Mouse (Mus musculus) embryonic facial prominence, embryonic 10.5 days (tissue): ENCODE data around the gene Ttc13. TPM values are rescaled to one million over a fixed set of nuclear protein-coding genes. Genes with fewer than 3 reads are reported as not detected.
A peak's percentile ranks its signal among the peaks of the same experiment; 100 is the strongest.

Source experiments
- DNase-seq: peaks from one replicate; pipeline ENCODE4 v3.0.0-alpha.2; 2017; ENCODE audit warnings: low spot score
- H3K27ac ChIP-seq: fragments of 300-500 bp; sonication (generic); replicated peaks from 2 replicates; pipeline ENCODE4 v1.5.1; 2016; ENCODE audit warnings: mild to moderate bottlenecking
- H3K27me3 ChIP-seq: fragments of 300-500 bp; sonication (generic); replicated peaks from 2 replicates; pipeline ENCODE4 v1.6.1; 2016; ENCODE audit warnings: low read depth, mild to moderate bottlenecking; ENCODE audit not compliant: poor library complexity, severe bottlenecking
- H3K36me3 ChIP-seq: fragments of 300-500 bp; sonication (generic); replicated peaks from 2 replicates; pipeline ENCODE4 v1.6.1; 2016; ENCODE audit warnings: mild to moderate bottlenecking, moderate library complexity
- H3K4me1 ChIP-seq: fragments of 300-500 bp; sonication (generic); 2 replicates; pipeline ENCODE4 v1.6.1; 2016
- H3K4me3 ChIP-seq: fragments of 300-500 bp; sonication (generic); 2 replicates; pipeline ENCODE4 v1.5.1; 2016; ENCODE audit warnings: mild to moderate bottlenecking, moderate library complexity
- H3K9me3 ChIP-seq: fragments of 300-500 bp; sonication (generic); 2 replicates; pipeline ENCODE4 v1.6.1; 2016; ENCODE audit warnings: mild to moderate bottlenecking
- WGBS: fragments of 180-500 bp; shearing (Covaris S2); methylation state at CpG from one replicate; pipeline ENCODE4 v1.1.7; 2016; 5-methylcytosine and 5-hydroxymethylcytosine counted together
- polyA plus RNA-seq: library from polyadenylated mRNA; unstranded; fragments of >200 nt; fragmentation: Nextera tagmentation; extraction: Ambion mirVana; gene quantifications from 2 replicates; pipeline ENCODE4 v1.2.1, GENCODE M21; 2016

Gene Ttc13
- polyA plus RNA-seq, 1 experiment from 2014 or later, result 47.0 TPM

GRCm38 (mm10) chr8:124739268-124739667 lies 17.5 kb upstream of the Ttc13 start:
- peak; percentile 29 for DNase-seq
- H3K27ac ChIP-seq, result no peak overlapping the region
- no peak overlapping the region for H3K4me3 ChIP-seq
- peaks cover 15% of the 10 kb centered on the region for H3K4me1 ChIP-seq
- H3K9me3 ChIP-seq, result no peaks in the 10 kb centered on the region
- no peaks in the 10 kb centered on the region for H3K27me3 ChIP-seq
- H3K36me3 ChIP-seq, result peaks cover 70% of the 10 kb centered on the region
- WGBS, result 85% methylated on average over 1 of the region's 1 CpGs

GRCm38 (mm10) chr8:124735371-124735911 lies 13.7 kb upstream of the Ttc13 start:
- peaks cover 93% of the 10 kb centered on the region for H3K36me3 ChIP-seq
- WGBS, result 67% methylated on average over 3 of the region's 3 CpGs
- H3K4me1 ChIP-seq, result no peaks in the 10 kb centered on the region

DNA sequence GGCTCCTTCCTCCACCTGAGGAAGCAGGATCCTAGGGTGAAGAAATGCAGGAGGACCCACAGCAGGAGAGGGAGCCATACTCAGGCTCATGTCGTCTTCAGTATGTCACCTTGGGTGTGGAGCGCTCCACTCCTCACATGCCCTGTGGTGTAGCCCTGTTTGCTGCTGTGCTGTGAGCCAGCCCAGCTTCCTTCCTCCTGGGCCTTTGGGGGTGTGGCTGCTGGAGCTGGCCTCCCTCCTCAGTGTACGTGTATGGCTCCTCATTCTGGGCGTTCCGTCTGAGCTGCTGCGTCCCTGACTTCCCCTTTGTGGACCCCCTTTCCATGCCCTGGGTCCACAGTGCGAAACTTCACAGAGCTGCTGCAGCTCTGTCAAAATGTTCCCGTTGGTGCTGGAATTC lies 11.0 kb upstream of the Ttc13 start:
- no peaks in the 10 kb centered on the region for H3K4me1 ChIP-seq
- H3K4me3 ChIP-seq, result no peak overlapping the region
- peaks cover 98% of the 10 kb centered on the region for H3K36me3 ChIP-seq
- no peaks in the 10 kb centered on the region for H3K27me3 ChIP-seq
- WGBS, result 93% methylated on average over 8 of the region's 8 CpGs
- no peak for DNase-seq
- no peak overlapping the region for H3K27ac ChIP-seq
- H3K9me3 ChIP-seq, result no peaks in the 10 kb centered on the region

More at GRCm38 (mm10) chr8:124735371-124735911, 13.7 kb upstream of the Ttc13 start:
- H3K4me3 ChIP-seq, result no peak overlapping the region
- no peak overlapping the region for H3K27ac ChIP-seq
- no peaks in the 10 kb centered on the region for H3K9me3 ChIP-seq
- H3K27me3 ChIP-seq, result no peaks in the 10 kb centered on the region
- no peak for DNase-seq

DNA sequence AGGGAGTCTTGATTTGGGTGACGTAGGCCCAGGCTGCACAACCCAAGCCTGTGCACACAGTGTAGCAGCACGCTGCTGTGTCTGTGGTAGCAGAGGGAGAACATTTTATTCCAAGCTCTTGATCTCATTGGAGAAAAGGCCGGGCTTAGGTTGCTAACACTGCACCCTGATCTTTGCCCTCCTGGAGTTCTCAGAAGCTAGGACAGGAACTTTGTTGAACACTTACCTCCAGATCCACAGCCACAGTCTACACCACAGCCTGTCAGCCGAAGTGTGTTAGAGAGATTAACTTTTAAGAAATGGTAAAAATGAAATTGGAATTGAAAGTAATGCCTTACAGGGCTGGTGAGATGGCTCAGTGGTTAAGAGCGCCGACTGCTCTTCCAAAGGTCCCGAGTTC lies 2.5 kb upstream of the Ttc13 start:
- peaks cover 25% of the 10 kb centered on the region for H3K4me1 ChIP-seq
- H3K9me3 ChIP-seq, result no peaks in the 10 kb centered on the region
- no peak overlapping the region for H3K4me3 ChIP-seq
- H3K36me3 ChIP-seq, result peaks cover 44% of the 10 kb centered on the region
- 96% methylated on average over 7 of the region's 7 CpGs for WGBS
- H3K27ac ChIP-seq, result no peak overlapping the region
- DNase-seq, result no peak
- no peaks in the 10 kb centered on the region for H3K27me3 ChIP-seq

DNA sequence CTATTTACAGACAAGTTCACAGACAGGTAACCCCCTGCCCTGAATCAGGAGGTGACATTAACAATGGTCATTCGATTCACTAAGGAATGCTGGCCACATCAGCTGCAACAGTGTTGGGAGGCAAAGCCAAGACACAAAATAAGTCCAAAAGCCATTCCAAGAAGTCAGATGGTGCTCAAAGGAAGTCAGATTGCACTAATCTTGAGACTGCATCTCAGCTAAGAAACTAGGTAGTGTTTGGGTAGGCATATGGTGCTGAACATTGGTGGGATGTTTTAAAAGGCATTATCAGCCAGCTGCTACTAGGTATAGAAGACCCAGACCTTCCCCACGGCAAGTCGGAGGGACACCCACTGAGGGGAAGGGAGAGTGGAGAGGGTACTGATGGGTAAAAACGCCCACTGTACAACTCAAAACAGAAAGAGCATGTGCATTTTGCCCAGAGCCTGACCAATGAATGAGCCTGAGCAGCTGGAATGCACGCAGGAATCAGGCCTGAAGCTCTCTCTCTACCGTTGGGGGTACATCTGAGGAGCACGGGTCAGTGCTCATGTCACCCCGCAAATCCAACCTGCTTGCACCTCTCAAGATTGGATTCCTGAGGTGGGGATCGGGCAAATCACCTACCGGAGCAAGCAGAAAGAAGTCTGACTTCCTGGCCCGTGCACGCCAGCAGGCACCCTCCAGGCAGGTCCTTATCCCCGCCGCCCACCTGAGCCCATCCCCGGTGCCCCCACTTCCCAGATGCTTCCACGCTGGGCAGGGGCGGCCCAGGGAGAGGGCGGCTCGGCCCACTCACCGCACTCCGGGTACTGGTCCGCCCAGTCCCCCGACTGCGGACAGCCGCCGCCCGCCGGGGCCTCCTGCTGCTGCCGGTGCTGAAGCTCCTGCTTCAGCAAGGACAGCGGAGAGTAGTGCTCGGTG lies 583 bp downstream of the Ttc13 start:
- Histone ChIP-seq H3K9me3 (no peaks in the 10 kb centered on the region), H3K27ac (peak overlapping the region; percentile 87), H3K4me3 (peak overlapping the region; percentile 99), H3K27me3 (no peaks in the 10 kb centered on the region), H3K4me1 (peaks cover 25% of the 10 kb centered on the region), H3K36me3 (peaks cover 19% of the 10 kb centered on the region)
- DNase-seq, result no peak
- 2% methylated on average over 31 of the region's 31 CpGs for WGBS

DNA sequence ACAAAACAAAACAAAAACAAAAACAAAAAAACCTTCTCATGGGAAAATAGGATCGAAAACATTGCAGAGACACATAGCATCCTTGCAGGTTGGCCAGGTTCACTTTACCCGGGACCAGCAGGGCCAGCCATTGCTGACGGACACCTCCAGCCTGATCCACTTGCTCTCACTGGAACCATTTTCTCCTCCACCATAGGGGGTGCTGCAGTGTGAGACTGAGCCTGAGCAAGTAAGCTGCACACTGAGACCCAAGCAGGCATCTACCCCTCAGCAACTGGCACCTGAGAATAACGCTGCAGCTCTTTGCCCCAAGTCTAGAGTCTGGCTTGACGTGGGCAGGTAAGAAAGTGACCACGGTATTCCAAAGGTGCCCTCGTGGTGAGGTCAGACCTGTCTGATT lies 1.6 kb downstream of the Ttc13 start:
- 83% methylated on average over 7 of the region's 7 CpGs for WGBS
- no peaks in the 10 kb centered on the region for H3K9me3 ChIP-seq
- no peak for DNase-seq
- H3K4me1 ChIP-seq, result peaks cover 25% of the 10 kb centered on the region
- H3K27ac ChIP-seq, result no peak overlapping the region
- peaks cover 11% of the 10 kb centered on the region for H3K36me3 ChIP-seq
- H3K4me3 ChIP-seq, result peak overlapping the region; percentile 99; the same call in 1 of the 2 replicates
- H3K27me3 ChIP-seq, result no peaks in the 10 kb centered on the region

GRCm38 (mm10) chr8:124715736-124716135 lies 6.0 kb downstream of the Ttc13 start:
- no peaks in the 10 kb centered on the region for H3K27me3 ChIP-seq
- H3K4me3 ChIP-seq, result no peak overlapping the region
- H3K9me3 ChIP-seq, result no peaks in the 10 kb centered on the region
- no peak overlapping the region for H3K27ac ChIP-seq
- 89% methylated on average over 8 of the region's 8 CpGs for WGBS
- peaks cover 8% of the 10 kb centered on the region for H3K4me1 ChIP-seq
- H3K36me3 ChIP-seq, result peaks cover 39% of the 10 kb centered on the region
- no peak for DNase-seq

DNA sequence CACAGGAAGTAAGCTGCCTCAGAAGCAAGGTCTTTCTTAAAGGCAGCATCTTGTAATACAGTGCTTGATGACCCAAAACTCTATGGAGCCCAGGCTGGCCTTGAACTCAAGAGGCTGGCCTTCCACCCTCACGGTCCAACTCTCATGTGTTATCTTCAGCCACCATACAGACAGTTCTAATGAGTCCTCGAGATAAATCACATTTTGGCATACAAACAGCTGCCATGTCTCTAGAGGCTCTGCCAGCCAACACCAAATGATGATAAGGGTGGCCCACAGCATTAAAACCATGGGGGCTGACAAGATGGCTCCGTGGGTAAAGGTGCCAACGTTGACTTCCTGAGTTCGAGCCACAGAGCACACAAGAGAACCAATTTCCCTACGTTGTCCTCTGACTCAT lies 8.6 kb downstream of the Ttc13 start:
- Histone ChIP-seq H3K9me3 (no peaks in the 10 kb centered on the region), H3K27ac (no peak overlapping the region), H3K36me3 (peaks cover 53% of the 10 kb centered on the region), H3K4me3 (no peak overlapping the region), H3K4me1 (no peaks in the 10 kb centered on the region), H3K27me3 (no peaks in the 10 kb centered on the region)
- DNase-seq, result no peak
- WGBS, result 93% methylated on average over 6 of the region's 6 CpGs

- WGBS, result 94% methylated on average over 8 of the region's 8 CpGs
- peaks cover 75% of the 10 kb centered on the region for H3K36me3 ChIP-seq
Observed at GRCm38 (mm10) chr8:124705823-124706222, 16.0 kb downstream of the Ttc13 start.

DNA sequence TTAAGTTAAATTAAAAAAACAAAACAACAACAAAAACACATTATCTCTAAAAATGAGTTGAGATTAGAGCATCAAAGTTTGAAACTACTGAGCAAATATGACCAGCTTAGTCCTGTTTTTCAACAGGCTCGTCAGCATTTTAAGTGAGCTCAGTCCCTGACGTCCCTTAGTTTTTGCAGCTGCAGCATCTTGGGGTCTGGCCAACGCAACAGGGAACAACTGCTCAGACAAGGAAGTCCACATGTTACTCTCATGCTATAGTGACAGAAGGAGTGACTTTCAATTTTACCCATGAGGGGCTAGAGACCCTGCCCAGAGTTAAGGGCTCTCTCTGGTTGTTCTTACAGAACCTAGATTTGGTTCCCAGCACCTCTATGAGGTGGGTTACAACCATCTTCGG lies 17.4 kb downstream of the Ttc13 start:
- Histone ChIP-seq H3K4me3 (no peak overlapping the region), H3K27ac (no peak overlapping the region), H3K36me3 (peaks cover 78% of the 10 kb centered on the region), H3K4me1 (no peaks in the 10 kb centered on the region), H3K9me3 (no peaks in the 10 kb centered on the region), H3K27me3 (no peaks in the 10 kb centered on the region)
- no peak for DNase-seq
- WGBS, result 90% methylated on average over 4 of the region's 4 CpGs

More at GRCm38 (mm10) chr8:124705823-124706222, 16.0 kb downstream of the Ttc13 start:
- no peaks in the 10 kb centered on the region for H3K9me3 ChIP-seq
- no peaks in the 10 kb centered on the region for H3K4me1 ChIP-seq
- no peak overlapping the region for H3K27ac ChIP-seq
- no peak for DNase-seq
- no peaks in the 10 kb centered on the region for H3K27me3 ChIP-seq
- H3K4me3 ChIP-seq, result no peak overlapping the region

DNA sequence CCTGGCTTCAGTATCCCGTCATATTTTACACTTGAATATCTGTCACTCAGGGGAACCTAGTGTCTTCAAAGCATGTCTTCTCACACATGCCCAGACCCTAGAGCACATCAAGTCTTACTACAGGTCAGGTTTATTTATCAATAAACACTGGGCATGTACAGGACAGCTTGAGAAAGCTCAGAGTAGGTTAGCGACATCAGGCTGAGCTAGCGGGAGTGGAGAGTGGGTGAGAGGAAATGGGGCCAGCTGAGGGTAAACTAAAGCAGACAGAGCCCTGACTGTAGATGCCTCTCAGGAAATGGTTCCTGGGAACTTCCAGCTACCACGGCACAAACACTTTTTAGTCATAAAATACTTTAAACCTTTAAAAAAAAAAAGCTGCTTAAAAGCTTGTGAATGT lies 18.3 kb downstream of the Ttc13 start:
- WGBS, result 75% methylated on average over 4 of the region's 4 CpGs

GRCm38 (mm10) chr8:124702183-124702582 lies 19.6 kb downstream of the Ttc13 start:
- no peaks in the 10 kb centered on the region for H3K27me3 ChIP-seq
- H3K4me3 ChIP-seq, result no peak overlapping the region
- no peak overlapping the region for H3K27ac ChIP-seq
- H3K36me3 ChIP-seq, result peaks cover 86% of the 10 kb centered on the region
- WGBS, result 87% methylated on average over 3 of the region's 3 CpGs
- no peaks in the 10 kb centered on the region for H3K4me1 ChIP-seq
- no peak for DNase-seq
- no peaks in the 10 kb centered on the region for H3K9me3 ChIP-seq

More for the DNA sequence above, 18.3 kb downstream of the Ttc13 start:
- peaks cover 77% of the 10 kb centered on the region for H3K36me3 ChIP-seq
- no peak overlapping the region for H3K4me3 ChIP-seq
- no peaks in the 10 kb centered on the region for H3K4me1 ChIP-seq
- no peaks in the 10 kb centered on the region for H3K9me3 ChIP-seq
- H3K27ac ChIP-seq, result no peak overlapping the region
- H3K27me3 ChIP-seq, result no peaks in the 10 kb centered on the region
- DNase-seq, result no peak

GRCm38 (mm10) chr8:124701023-124701422 lies 20.8 kb downstream of the Ttc13 start:
- Histone ChIP-seq H3K36me3 (peaks cover 84% of the 10 kb centered on the region), H3K27ac (no peak overlapping the region), H3K4me3 (no peak overlapping the region), H3K9me3 (no peaks in the 10 kb centered on the region), H3K27me3 (no peaks in the 10 kb centered on the region), H3K4me1 (no peaks in the 10 kb centered on the region)
- 83% methylated on average over 9 of the region's 9 CpGs for WGBS
- DNase-seq, result no peak
